Mouse (Mus musculus) kidney, adult 9 months (tissue): ENCODE data around the gene Sulf2.

ENCODE experiments used
- DNase-seq: peaks from one replicate; pipeline ENCODE4 v3.0.0; 2022

The Sulf2 gene

DNA sequence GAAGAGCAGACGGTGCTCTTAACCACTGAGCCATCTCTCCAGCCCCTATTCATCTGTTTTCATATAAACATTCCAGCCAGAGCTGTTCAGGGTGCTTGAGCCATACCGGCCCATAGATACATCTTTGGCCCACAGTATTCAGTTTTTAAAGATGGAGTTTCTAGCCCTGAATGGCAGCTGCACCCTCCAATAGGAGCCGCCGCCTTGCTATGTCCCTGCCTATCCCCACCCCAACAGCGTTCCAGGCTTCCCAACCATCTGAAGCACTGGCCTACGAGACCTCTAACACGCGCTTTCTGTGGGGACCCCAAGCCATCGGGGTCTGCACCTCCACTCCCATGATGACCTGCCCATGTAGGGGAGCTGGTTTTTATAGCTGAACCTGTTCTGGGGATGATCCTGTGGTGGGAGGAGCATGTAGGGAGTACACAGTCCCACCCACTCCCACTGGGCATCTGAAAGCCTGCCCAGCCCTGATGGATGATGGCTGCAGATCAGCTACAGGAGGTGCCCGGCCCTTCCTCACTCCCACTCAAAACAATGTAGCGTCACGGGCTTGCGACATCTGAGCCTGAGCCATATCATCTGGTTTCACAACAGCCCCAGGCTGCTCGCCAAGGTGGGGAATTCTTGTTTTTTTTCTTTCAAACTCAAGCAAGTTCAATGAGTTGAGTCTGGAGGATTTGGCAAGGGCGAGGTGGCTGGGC, 39.7 kb downstream of the Sulf2 start:
- DNase-seq = peak; percentile 58

DNA sequence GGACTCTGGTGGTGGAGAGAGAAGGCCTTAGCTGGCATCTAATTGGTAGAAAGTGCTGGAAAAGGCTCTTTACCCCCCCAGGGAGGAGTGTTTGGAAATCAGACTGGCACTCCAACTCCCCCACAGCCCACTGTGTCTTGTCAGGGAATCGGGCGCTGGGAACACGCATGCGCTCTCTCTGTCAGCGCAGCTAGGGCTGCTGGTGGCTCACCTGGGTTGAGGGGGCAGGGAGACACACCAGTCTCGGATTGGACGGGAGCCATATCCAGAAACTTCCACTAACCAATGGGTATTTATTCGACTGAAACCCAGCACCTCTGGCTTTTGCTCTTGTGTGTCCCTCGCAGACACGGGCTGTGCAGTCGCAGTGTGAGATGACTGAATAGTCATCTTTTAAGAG, 42.5 kb downstream of the Sulf2 start:
- no peak for DNase-seq

DNA sequence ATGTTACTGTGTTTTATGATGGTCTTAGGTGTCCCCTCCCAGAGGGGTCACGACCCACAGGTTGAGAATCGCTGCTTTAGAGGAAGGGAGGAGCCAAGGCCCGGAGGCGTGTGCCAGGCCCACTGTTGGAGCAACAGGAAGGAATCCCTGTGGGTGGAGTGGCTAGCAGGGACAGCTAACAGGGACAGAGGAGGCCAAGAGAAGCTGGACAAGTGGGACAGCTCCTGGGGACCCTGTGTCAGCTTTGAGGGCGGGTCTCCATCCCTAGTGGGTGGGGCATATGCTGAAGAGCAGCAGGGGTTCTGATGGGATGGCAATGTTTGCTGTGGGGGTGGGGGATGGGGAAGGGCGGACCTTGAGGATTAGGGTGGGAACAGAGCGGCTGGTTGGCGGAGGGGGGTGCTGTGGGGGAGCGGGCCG, 43.6 kb downstream of the Sulf2 start:
- peak; percentile 37 for DNase-seq

DNA sequence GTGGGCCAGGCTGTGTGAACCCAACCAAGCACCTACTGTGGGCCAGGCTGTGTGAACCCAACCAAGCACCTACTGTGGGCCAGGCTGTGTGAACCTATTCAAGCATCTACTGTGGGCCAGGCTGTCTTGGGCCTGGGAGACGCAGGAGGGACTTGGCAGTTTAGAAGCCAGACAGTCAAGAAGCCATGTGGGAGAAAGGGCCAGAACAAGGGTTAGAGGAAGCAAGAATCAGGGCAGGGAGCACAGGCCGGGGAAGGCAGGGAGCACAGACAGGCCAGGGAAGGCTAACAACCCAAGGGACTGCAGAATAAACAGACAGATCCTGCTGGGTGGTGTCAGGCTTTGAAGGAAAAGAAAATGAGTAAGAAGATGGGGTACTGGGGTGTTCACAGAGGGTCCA, 44.2 kb downstream of the Sulf2 start:
- DNase-seq = no peak

GRCm38 (mm10) chr2:166110764-166111163, 44.7 kb downstream of the Sulf2 start:
- DNase-seq = no peak

- DNase-seq = peak; percentile 91
Measured at GRCm38 (mm10) chr2:166108326-166108725, 47.1 kb downstream of the Sulf2 start.

DNA sequence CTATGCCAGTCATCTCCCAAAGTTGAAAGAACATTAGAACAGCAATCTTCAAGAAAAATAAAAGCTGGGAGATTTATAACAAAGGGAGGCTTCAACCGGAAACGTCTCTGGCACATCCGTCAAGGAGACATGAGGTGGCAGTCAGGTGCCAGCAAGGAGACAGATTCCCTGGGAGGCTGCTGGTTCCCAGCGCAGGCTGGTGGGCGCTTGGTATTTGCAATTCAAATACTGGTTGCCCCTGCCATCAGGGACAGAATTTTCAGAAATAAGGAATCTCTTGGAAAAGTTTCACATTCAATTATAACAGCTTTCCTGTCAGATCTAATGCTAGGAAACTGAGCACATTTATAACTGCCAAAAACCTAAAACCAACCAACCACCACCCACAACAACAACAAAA, 47.6 kb downstream of the Sulf2 start:
- DNase-seq = no peak

DNA sequence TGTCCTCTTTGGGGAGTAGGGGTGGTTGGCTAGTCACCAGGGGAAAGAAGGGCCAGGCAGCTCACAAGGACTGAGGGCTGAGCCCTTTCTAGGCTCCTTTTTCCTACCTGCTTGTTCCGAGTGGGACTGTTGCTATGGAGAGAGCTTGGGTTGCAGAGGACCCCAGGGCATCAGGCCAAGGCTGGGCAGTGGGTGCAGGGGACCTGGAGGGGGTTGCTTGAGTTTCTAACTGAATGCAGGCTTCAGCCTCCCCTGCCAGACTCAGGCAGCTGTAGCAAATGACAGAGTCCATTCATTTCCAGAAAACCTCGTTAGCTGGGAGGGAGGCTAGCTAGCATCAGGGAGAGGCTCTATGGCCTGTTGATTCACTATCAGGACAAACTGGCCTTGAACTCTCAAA, 48.8 kb downstream of the Sulf2 start:
- DNase-seq = no peak

DNA sequence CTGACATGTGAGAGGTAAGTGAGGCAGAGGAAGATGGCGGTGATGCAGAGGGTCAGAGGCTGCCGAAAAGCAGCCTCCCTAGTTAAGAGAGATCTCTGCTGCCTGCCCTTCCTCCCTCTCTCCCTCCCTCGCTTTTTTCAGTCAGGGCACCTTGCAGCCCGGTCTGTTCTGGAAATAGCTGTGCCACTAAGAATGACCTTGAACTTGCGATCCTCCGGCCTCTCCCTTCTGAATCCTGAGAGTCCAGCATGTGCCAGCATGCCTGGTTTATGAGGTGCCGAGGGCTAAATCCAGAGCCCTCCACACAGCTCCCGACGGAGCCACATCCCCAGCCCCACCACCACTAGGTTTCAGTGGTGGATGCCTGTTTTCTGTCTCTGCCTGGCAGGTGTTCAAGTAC, 49.6 kb downstream of the Sulf2 start:
- no peak for DNase-seq

- peak; percentile 47 for DNase-seq
Measured at GRCm38 (mm10) chr2:166102893-166103292, 52.6 kb downstream of the Sulf2 start.

GRCm38 (mm10) chr2:166100309-166101262, 54.9 kb downstream of the Sulf2 start:
- DNase-seq = no peak

- no peak for DNase-seq
Measured at GRCm38 (mm10) chr2:166098292-166098933, 57.0 kb downstream of the Sulf2 start.

DNA sequence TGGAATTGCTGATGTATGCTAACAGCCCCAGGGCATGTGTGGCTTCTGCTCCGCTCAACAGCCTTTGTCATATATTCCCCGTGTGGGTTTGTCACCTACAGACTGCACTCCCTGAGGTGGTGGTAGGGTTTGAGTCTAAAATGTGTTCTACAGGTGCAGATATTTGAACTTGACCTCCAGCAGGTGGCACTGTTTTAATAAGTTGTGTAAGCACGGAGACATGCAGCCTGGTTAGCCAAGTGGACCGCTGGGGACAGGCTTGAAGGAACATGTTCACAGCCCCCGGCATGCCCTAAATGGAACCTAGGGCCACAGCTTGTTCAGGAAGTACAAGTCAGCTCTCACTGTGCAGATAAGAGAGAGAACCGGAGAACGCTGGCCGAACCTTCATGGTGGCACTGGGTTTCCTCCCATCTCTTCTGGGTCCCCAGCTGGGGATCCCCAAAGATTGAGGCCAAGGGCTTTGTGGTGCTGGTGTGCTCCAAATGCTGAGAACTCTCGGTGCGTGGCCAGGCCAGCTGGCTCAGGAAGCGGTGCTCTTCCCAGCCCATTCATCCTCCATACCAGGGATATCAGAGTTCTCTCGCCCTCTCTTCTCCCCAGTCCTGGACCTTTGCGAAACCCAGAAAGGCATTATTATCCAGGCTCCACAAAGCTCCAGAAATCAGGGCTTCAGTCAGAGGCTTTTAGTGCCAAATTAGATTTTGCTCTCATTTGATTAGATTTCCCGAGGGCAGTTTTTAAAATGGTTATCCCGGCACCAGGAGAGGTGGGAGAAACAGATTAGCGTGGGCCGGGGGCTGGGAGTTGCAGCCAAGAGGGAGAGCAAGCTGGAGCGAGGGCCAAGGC, 57.8 kb downstream of the Sulf2 start:
- peak; percentile 68 for DNase-seq

GRCm38 (mm10) chr2:166096834-166097233, 58.6 kb downstream of the Sulf2 start:
- DNase-seq = no peak

DNA sequence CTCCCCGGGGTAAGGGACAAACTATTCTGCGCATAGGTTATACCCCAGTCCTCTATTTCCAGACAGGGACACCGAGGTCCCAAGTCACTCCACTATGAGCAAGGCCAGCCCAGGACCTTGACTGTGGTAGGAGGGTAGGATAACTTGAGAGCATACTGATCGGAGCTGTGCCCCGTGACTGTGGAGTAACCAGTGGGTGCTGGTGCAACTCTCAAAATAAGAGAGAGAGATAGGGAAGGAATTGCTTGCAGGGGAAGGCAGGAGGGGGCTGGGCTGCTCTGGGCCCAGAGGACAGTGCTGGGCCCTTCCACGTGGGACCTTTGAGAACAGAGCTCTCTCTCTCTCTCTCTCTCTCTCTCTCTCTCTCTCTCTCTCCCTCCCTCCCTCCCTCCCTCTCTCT, 59.2 kb downstream of the Sulf2 start:
- no peak for DNase-seq

DNA sequence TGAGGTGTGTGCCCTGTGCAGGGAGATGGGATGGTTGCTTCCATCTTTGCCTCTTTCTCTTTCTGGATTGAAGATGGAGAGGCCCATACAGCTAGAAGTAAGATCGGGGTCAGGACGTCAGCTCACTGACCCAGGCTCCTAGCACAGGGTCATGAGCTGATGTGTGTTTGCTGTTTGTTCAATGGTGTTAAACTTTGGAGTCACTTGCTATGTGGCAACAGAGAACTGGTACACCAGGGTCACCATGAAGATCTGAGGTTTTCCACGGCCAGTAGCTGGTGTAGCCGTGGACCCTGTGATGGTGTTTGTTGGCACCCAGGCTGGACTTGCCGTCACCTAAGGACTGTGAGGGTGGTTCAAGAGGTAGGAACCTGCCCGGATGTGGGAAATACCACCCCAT, 63.1 kb downstream of the Sulf2 start:
- no peak for DNase-seq

GRCm38 (mm10) chr2:166091599-166091998, 63.9 kb downstream of the Sulf2 start:
- no peak for DNase-seq

- peak; percentile 47 for DNase-seq
Measured at GRCm38 (mm10) chr2:166090131-166090581, 65.3 kb downstream of the Sulf2 start.

DNA sequence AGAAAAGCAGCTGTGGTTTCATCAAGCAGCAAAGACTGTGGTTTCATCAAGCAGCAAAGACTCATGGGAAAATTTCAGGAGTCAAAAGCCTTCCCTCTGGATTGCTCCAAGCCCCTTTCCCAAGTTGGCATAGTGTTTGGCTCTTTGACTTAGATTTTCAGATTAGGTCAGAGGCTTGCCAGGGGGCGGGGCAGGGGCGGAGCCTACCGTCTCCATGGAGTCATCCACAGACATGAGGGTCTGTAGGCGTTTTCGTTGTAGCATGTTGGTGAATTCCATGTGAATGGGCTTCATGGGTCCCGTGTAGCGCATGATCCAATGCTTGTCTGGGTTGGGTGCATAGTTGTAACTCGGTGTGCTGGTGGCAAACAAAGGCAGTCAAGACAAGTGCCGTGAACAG, 66.5 kb downstream of the Sulf2 start:
- DNase-seq = no peak

DNA sequence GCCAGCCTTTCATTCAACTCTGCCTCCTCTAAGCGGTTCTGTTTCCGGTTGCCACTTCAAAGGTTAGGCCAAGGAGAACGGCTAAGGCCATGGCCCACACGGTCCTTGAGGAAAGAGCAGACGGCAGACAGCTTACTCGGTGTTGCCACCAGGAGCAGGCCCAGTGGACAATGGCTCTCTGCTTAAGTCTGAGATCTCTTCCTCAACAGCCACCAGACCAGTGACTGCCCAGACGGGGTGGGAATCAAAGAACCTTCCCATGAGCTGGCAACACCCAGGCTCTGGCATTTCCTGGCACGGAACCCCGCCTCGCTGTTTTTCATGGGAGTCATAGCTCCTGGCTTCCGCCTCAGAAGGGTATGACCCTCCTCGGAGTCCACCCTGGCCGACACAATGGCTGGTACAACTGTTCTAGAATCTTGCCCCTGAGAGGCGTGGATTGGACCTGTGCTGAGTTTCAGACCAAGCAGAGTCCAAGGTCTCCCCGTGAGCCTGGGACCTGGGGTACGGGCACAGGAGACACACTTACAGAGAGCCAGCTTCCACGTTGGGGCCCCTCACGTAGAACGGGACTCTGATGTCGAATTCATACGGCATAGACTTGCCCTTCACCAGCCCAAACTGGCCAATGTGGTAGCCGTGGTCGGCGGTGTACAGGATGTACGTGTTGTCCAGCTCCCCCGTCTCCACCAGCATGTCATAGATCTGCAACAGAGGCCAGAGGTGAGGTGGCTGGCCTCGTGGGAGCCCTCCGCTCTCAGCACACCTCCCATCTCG, 68.8 kb downstream of the Sulf2 start:
- peak; percentile 48 for DNase-seq

DNA sequence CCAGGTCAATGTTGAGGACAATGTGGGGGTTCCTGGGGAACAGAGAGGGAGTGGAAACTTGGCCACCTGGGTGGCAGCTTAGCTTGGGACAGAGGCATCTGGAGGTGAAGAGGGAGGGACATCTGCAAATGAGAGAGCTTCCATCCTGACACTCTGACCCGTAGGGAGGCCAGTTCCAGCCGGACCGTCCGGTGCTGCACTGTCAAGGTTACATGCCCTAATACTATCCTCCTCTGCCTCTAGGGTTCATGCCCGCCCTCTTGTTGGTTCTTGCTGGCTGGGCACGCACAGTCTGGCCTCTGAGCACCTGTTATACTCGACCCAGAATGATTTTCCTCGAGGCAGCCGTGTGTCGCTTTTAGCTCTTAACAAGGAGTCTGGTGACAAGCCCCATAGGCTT, 69.7 kb downstream of the Sulf2 start:
- DNase-seq = no peak

GRCm38 (mm10) chr2:166084964-166085363, 70.5 kb downstream of the Sulf2 start:
- peak; percentile 74 for DNase-seq
